11 mouse cellular contexts compared by ENCODE assay signal in the genomic region with DNA sequence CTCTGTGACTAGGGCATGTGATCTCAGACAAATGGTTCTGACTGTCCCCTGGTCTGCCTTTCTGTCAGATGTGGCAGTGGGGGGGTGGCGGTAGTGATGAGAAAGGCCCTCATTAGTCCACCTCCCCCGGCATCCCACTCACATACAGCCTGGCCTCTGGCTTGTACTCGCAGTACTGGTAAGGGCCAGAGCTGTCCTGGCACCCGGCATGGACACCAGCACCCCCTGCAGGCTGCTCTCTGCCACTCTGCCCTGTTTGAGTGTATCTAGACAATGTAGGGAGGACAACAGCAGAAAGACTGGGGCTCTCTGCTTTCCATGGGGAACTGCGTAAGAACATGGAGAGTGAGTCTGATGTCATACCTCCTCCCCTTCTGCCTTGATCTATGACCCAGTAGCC. TPM values are rescaled to one million over a fixed set of nuclear protein-coding genes. Genes with fewer than 3 reads are reported as not detected.
DNase-seq lines count a peak whose midpoint lies in the region; ATAC-seq and TF ChIP-seq lines count a peak whose summit lies in the region.
"Had no signal": no experiment of that assay in that cellular context is flagged by ENCODE, and none has a peak within 500 bp of the region (broad histone marks: within the 10 kb centered on the region; RNA-seq: fewer than 3 reads in every experiment).

No protein-coding gene starts in this region.

- 0 out of 2 replicates have a peak, but pooled peaks have one; percentile 32 for ATAC-seq in common myeloid progenitor, adult 5-6 weeks (replicated peaks; ENCODE audit: low read depth, poor library complexity, severe bottlenecking)
- ATAC-seq in stomach, postnatal 0 days (ENCODE audit: low FRiP score, low TSS enrichment): no peak
- no peak for ATAC-seq in midbrain, embryonic 13.5 days

- H3K4me2 ChIP-seq in stomach, postnatal 0 days (replicated peaks; ENCODE audit: low read depth): no peak overlapping the region
- no peak overlapping the region for H3K4me2 ChIP-seq in midbrain, embryonic 13.5 days (replicated peaks)
- H3K4me2 ChIP-seq: limb, embryonic 12.5 days; midbrain, embryonic 12.5 days had no signal

- intact Hi-C loops in left cerebral cortex, adult 2 months (cut with DNase I): loop anchor here (5.0 kb wide), 1 partner anchor 79 kb away; no protein-coding TSS in a partner anchor
- intact Hi-C loops in left cerebral cortex, postnatal 10 days (cut with DNase I): loop anchor here (5.0 kb wide), 1 partner anchor 149 kb away; no protein-coding TSS in a partner anchor

- TF ChIP-seq EP300 in stomach, postnatal 0 days (optimal IDR thresholded peaks at IDR 0.05): no peak

- no peak overlapping the region for H3K4me3 ChIP-seq in left cerebral cortex, adult 2 months
- H3K4me3 ChIP-seq in stomach, postnatal 0 days (ENCODE audit: low read depth, low read length): no peak overlapping the region
- H3K4me3 ChIP-seq in midbrain, embryonic 13.5 days (replicated peaks): no peak overlapping the region
- H3K4me3 ChIP-seq: limb, embryonic 12.5 days; midbrain, embryonic 12.5 days had no signal

- H3K27me3 ChIP-seq in stomach, postnatal 0 days (ENCODE audit: control insufficient read depth, insufficient read depth, low read length): no peaks in the 10 kb centered on the region
- H3K27me3 ChIP-seq in midbrain, embryonic 13.5 days: no peaks in the 10 kb centered on the region
- H3K27me3 ChIP-seq: limb, embryonic 12.5 days had no signal

- 86% methylated on average over 5 of the region's 5 CpGs for WGBS in stomach, postnatal 0 days
- WGBS in midbrain, embryonic 13.5 days: 81% methylated on average over 5 of the region's 5 CpGs

- no peak overlapping the region for H3K27ac ChIP-seq in left cerebral cortex, adult 2 months
- H3K27ac ChIP-seq in stomach, postnatal 0 days (replicated peaks): no peak overlapping the region
- no peak overlapping the region for H3K27ac ChIP-seq in midbrain, embryonic 13.5 days
- H3K27ac ChIP-seq: limb, embryonic 12.5 days; midbrain, embryonic 12.5 days had no signal

- H3K36me3 ChIP-seq in stomach, postnatal 0 days (ENCODE audit: control insufficient read depth, insufficient read depth, low read length): no peaks in the 10 kb centered on the region
- H3K36me3 ChIP-seq in midbrain, embryonic 13.5 days: no peaks in the 10 kb centered on the region
- H3K36me3 ChIP-seq: limb, embryonic 12.5 days; midbrain, embryonic 12.5 days had no signal

- no peak overlapping the region for H3K9ac ChIP-seq in stomach, postnatal 0 days (ENCODE audit: low read length)
- no peak overlapping the region for H3K9ac ChIP-seq in midbrain, embryonic 13.5 days (replicated peaks)
- H3K9ac ChIP-seq: limb, embryonic 12.5 days; midbrain, embryonic 12.5 days had no signal

- DNase-seq in adrenal gland, postnatal 36 days: peak; percentile 5 to 25
- no peak for DNase-seq in adrenal gland, adult 2 months
- DNase-seq in left cerebral cortex, adult 2 months (ENCODE audit: extremely low spot score in 1 of 2, low spot score in 2 of 2): no peak
- DNase-seq in left cerebral cortex, postnatal 10 days (ENCODE audit: extremely low spot score in 1 of 2, low spot score in 2 of 2): no peak
- no peak for DNase-seq in stomach, postnatal 0 days (ENCODE audit: low spot score)
- no peak for DNase-seq in layer of hippocampus, adult 9-11 months
- DNase-seq: heart, postnatal 10 days had no signal

- TF ChIP-seq CTCF in left cerebral cortex, adult 2 months (IDR thresholded peaks at IDR 0.05): peak; percentile 33
- TF ChIP-seq CTCF in stomach, postnatal 0 days (IDR thresholded peaks at IDR 0.05; ENCODE audit: low read depth): peak; percentile 46

- H3K4me1 ChIP-seq in stomach, postnatal 0 days (replicated peaks; ENCODE audit: control insufficient read depth, insufficient read depth): no peaks in the 10 kb centered on the region
- H3K4me1 ChIP-seq in midbrain, embryonic 13.5 days (replicated peaks): no peaks in the 10 kb centered on the region
- H3K4me1 ChIP-seq: limb, embryonic 12.5 days had no signal

- no peaks in the 10 kb centered on the region for H3K9me3 ChIP-seq in stomach, postnatal 0 days (ENCODE audit: control insufficient read depth, low read length)
- H3K9me3 ChIP-seq in midbrain, embryonic 13.5 days: no peaks in the 10 kb centered on the region
- H3K9me3 ChIP-seq: midbrain, embryonic 12.5 days had no signal

RNA-seq across cellular contexts. Expression of a gene that starts 36.2 kb away (rescaled TPM):
- 1 to 10 TPM in 1 of 2 experiments, under 1 TPM in 1; 0.89 to 1.5 TPM for total RNA-seq in adrenal gland, postnatal 36 days (2021)
- 1 to 10 TPM; 1.0 to 1.2 TPM for total RNA-seq in adrenal gland, adult 2 months (2021)
- 0.56 and 0.79 TPM in 2 replicates for polyA plus RNA-seq in adrenal gland, adult 2 months (2012; rRNA removed)
- total RNA-seq in left cerebral cortex, adult 2 months (2021): 1 to 10 TPM; 6.0 to 6.2 TPM
- total RNA-seq in left cerebral cortex, postnatal 10 days (2021): 1 to 10 TPM; 6.3 to 7.2 TPM
- total RNA-seq in common myeloid progenitor, adult 5-6 weeks (2017): not detected in 2 replicates
- 0.22 and 0.30 TPM in 2 replicates for polyA plus RNA-seq in stomach, postnatal 0 days (2015; fragmentation: Nextera tagmentation; extraction: Ambion mirVana)
- polyA plus RNA-seq in midbrain, embryonic 13.5 days (2015; fragmentation: Nextera tagmentation; extraction: Ambion mirVana): 0.93 and 1.2 TPM in 2 replicates

RNA-seq across cellular contexts. Expression of a gene that starts 55.6 kb away (rescaled TPM):
- total RNA-seq in adrenal gland, postnatal 36 days (2021): 10 to 100 TPM in 1 of 2 experiments, 1 to 10 TPM in 1; 7.0 to 10.1 TPM
- total RNA-seq in adrenal gland, adult 2 months (2021): 10 to 100 TPM in 1 of 2 experiments, 1 to 10 TPM in 1; 6.1 to 11.2 TPM
- 5.2 and 6.1 TPM in 2 replicates for polyA plus RNA-seq in adrenal gland, adult 2 months (2012; rRNA removed)
- 10 to 100 TPM; 65.4 to 68.2 TPM for total RNA-seq in left cerebral cortex, adult 2 months (2021)
- 10 to 100 TPM; 81.4 to 83.3 TPM for total RNA-seq in left cerebral cortex, postnatal 10 days (2021)
- total RNA-seq in common myeloid progenitor, adult 5-6 weeks (2017): 18.9 and 19.4 TPM in 2 replicates
- 5.9 and 6.4 TPM in 2 replicates for polyA plus RNA-seq in stomach, postnatal 0 days (2015; fragmentation: Nextera tagmentation; extraction: Ambion mirVana)
- polyA plus RNA-seq in midbrain, embryonic 13.5 days (2015; fragmentation: Nextera tagmentation; extraction: Ambion mirVana): 47.8 and 53.0 TPM in 2 replicates

Comparison
In these comparisons a context has a peak if more than half of its experiments do, and no peak if none do; other contexts are left out.
1. DNase-seq: peak in adrenal gland, postnatal 36 days (2 of 2); none in adrenal gland, adult 2 months (single experiment), left cerebral cortex, adult 2 months (0 of 2), left cerebral cortex, postnatal 10 days (0 of 2), stomach, postnatal 0 days (single experiment) and layer of hippocampus, adult 9-11 months (single experiment).